Comparison of ENCODE assay signal across 9 mouse cellular contexts in genomic region chr17:42316612-42316982, GRCm38 (mm10). TPM values are rescaled to one million over a fixed set of nuclear protein-coding genes. Genes with fewer than 3 reads are reported as not detected.
A peak's percentile ranks its signal among the peaks of the same experiment; 100 is the strongest.
DNase-seq lines count a peak whose midpoint lies in the region; ATAC-seq and TF ChIP-seq lines count a peak whose summit lies in the region.
"Had no signal": no experiment of that assay in that cellular context is flagged by ENCODE, and none has a peak within 500 bp of the region (broad histone marks: within the 10 kb centered on the region; RNA-seq: fewer than 3 reads in every experiment).

No protein-coding gene starts in this region.

- TF ChIP-seq CTCF in hindbrain, postnatal 0 days (IDR thresholded peaks at IDR 0.05; ENCODE audit: low read depth), result no peak
- TF ChIP-seq CTCF in thymus, adult 2 months (IDR thresholded peaks at IDR 0.05; ENCODE audit: borderline replicate concordance, control insufficient read depth, extremely low read depth, insufficient read depth, low read length, poor library complexity), result no peak

- peak; percentile 75 for ATAC-seq in hindbrain, postnatal 0 days

- TF ChIP-seq POLR2A in thymus, adult 2 months (IDR thresholded peaks at IDR 0.05; ENCODE audit: control insufficient read depth, extremely low read depth, insufficient read depth, low read length, poor library complexity), result no peak

- H3K36me3 ChIP-seq in heart, embryonic 10.5 days, result no peaks in the 10 kb centered on the region
- no peaks in the 10 kb centered on the region for H3K36me3 ChIP-seq in ES-E14 (ENCODE audit: control insufficient read depth, insufficient read depth, low read length, poor library complexity, severe bottlenecking)
- no peaks in the 10 kb centered on the region for H3K36me3 ChIP-seq in embryonic facial prominence, embryonic 10.5 days (replicated peaks)
- H3K36me3 ChIP-seq in hindbrain, postnatal 0 days (ENCODE audit: insufficient read depth, low read length), result no peaks in the 10 kb centered on the region
- H3K36me3 ChIP-seq in midbrain, embryonic 10.5 days, result no peaks in the 10 kb centered on the region
- no peaks in the 10 kb centered on the region for H3K36me3 ChIP-seq in thymus, adult 2 months (ENCODE audit: control insufficient read depth, insufficient read depth, low read length)
- H3K36me3 ChIP-seq: G1E had no signal

- H3K4me2 ChIP-seq in hindbrain, postnatal 0 days (ENCODE audit: low read depth, low read length), result peak overlapping the region; percentile 69

- no peak overlapping the region for H3K9ac ChIP-seq in ES-E14 (ENCODE audit: insufficient read depth, low read depth, low read length, poor library complexity, severe bottlenecking)
- peak overlapping the region; percentile 67 for H3K9ac ChIP-seq in hindbrain, postnatal 0 days (replicated peaks; ENCODE audit: low read length)

- WGBS in heart, embryonic 10.5 days, result 2% methylated on average over 22 of the region's 22 CpGs
- 1% methylated on average over 22 of the region's 22 CpGs for WGBS in embryonic facial prominence, embryonic 10.5 days
- WGBS in hindbrain, postnatal 0 days, result under 1% methylated on average over 22 of the region's 22 CpGs
- 1% methylated on average over 22 of the region's 22 CpGs for WGBS in midbrain, embryonic 10.5 days
- 8% methylated on average over 22 of the region's 22 CpGs for WGBS in thymus, adult 2 months

- H3K27ac ChIP-seq in heart, embryonic 10.5 days, result no peak overlapping the region
- no peak overlapping the region for H3K27ac ChIP-seq in ES-E14 (ENCODE audit: insufficient read depth, low read depth, low read length, poor library complexity, severe bottlenecking)
- H3K27ac ChIP-seq in embryonic facial prominence, embryonic 10.5 days (replicated peaks), result no peak overlapping the region
- H3K27ac ChIP-seq in hindbrain, postnatal 0 days, result peak overlapping the region; percentile 82
- peak overlapping the region; percentile 83 for H3K27ac ChIP-seq in midbrain, embryonic 10.5 days (replicated peaks)
- no peak overlapping the region for H3K27ac ChIP-seq in thymus, adult 2 months (ENCODE audit: control insufficient read depth, insufficient read depth, low read length)

- DNase-seq in heart, embryonic 10.5 days (ENCODE audit: low spot score), result no peak
- no peak for DNase-seq in heart, postnatal 4 days
- no peak for DNase-seq in ES-E14 (ENCODE audit: low read depth, low spot score)
- peak; percentile 44 for DNase-seq in embryonic facial prominence, embryonic 10.5 days (ENCODE audit: low spot score)
- DNase-seq in hindbrain, postnatal 0 days (ENCODE audit: low spot score), result peak; percentile 57
- DNase-seq in midbrain, embryonic 10.5 days (ENCODE audit: low spot score), result peak; percentile 53
- DNase-seq in thymus, adult 2 months, result no peak
- no peak for DNase-seq in T-cell, adult 2 months (ENCODE audit: low spot score)

- H3K4me3 ChIP-seq in heart, embryonic 10.5 days, result peak overlapping the region; percentile 72
- H3K4me3 ChIP-seq in ES-E14 (ENCODE audit: insufficient read depth in 1 of 2, low read depth in 1 of 2, low read length in 2 of 2, poor library complexity in 1 of 2, severe bottlenecking in 1 of 2), result peak overlapping the region; percentile 68 to 69
- H3K4me3 ChIP-seq in embryonic facial prominence, embryonic 10.5 days, result peak overlapping the region; percentile 71
- H3K4me3 ChIP-seq in hindbrain, postnatal 0 days (ENCODE audit: low read length), result peak overlapping the region; percentile 57
- peak overlapping the region; percentile 77 for H3K4me3 ChIP-seq in midbrain, embryonic 10.5 days
- H3K4me3 ChIP-seq in thymus, adult 2 months (ENCODE audit: control insufficient read depth, insufficient read depth, low read length), result no peak overlapping the region

- in situ Hi-C loops in ES-E14 (cut with MboI; ENCODE audit: low sequenced_read_pairs in 2 of 2, unreplicated experiment in 2 of 2), result no loop called here

- no peaks in the 10 kb centered on the region for H3K9me3 ChIP-seq in heart, embryonic 10.5 days
- H3K9me3 ChIP-seq in ES-E14 (ENCODE audit: control insufficient read depth, insufficient read depth, low read depth, low read length), result no peaks in the 10 kb centered on the region
- H3K9me3 ChIP-seq in embryonic facial prominence, embryonic 10.5 days, result no peaks in the 10 kb centered on the region
- H3K9me3 ChIP-seq in hindbrain, postnatal 0 days (ENCODE audit: low read length), result no peaks in the 10 kb centered on the region
- no peaks in the 10 kb centered on the region for H3K9me3 ChIP-seq in midbrain, embryonic 10.5 days (replicated peaks)

- peaks cover 29% of the 10 kb centered on the region for H3K27me3 ChIP-seq in heart, embryonic 10.5 days (ENCODE audit: insufficient read depth, poor library complexity, severe bottlenecking)
- peaks cover 36% of the 10 kb centered on the region for H3K27me3 ChIP-seq in embryonic facial prominence, embryonic 10.5 days (replicated peaks; ENCODE audit: low read depth, poor library complexity, severe bottlenecking)
- no peaks in the 10 kb centered on the region for H3K27me3 ChIP-seq in hindbrain, postnatal 0 days (ENCODE audit: insufficient read depth, low read length)
- peaks cover 22% of the 10 kb centered on the region for H3K27me3 ChIP-seq in midbrain, embryonic 10.5 days (ENCODE audit: low read depth, poor library complexity, severe bottlenecking)
- H3K27me3 ChIP-seq in thymus, adult 2 months (ENCODE audit: control insufficient read depth, insufficient read depth, low read length), result no peaks in the 10 kb centered on the region

- H3K4me1 ChIP-seq in heart, embryonic 10.5 days, result peaks cover 13% of the 10 kb centered on the region; the same call in 1 of the 2 replicates
- H3K4me1 ChIP-seq in ES-E14 (ENCODE audit: control insufficient read depth in 2 of 2, insufficient read depth in 2 of 2, low read length in 2 of 2, poor library complexity in 1 of 2), result no peaks in the 10 kb centered on the region
- peaks cover 19% of the 10 kb centered on the region for H3K4me1 ChIP-seq in embryonic facial prominence, embryonic 10.5 days
- H3K4me1 ChIP-seq in hindbrain, postnatal 0 days (ENCODE audit: insufficient read depth, low read length), result no peaks in the 10 kb centered on the region
- H3K4me1 ChIP-seq in midbrain, embryonic 10.5 days, result peaks cover 18% of the 10 kb centered on the region
- no peaks in the 10 kb centered on the region for H3K4me1 ChIP-seq in thymus, adult 2 months (replicated peaks; ENCODE audit: control insufficient read depth, insufficient read depth, low read length)

TF ChIP-seq in ES-E14, 5 proteins besides CTCF, POLR2A, EP300 and RAD21:
- TF ChIP-seq CHD2 (IDR thresholded peaks at IDR 0.05; ENCODE audit: low read depth, low read length), result no peak

RNA-seq across cellular contexts. Expression of gene Ptchd4, which starts 0.8 kb away (rescaled TPM):
- polyA plus RNA-seq in heart, embryonic 10.5 days (2016; fragmentation: Nextera tagmentation; extraction: Ambion mirVana), result 0.16 and 0.31 TPM in 2 replicates
- total RNA-seq in heart, postnatal 4 days (2021), result not detected
- total RNA-seq in ES-E14 (2012; rRNA removed), result 0.09 and 0.21 TPM in 2 replicates
- polyA plus RNA-seq in embryonic facial prominence, embryonic 10.5 days (2016; fragmentation: Nextera tagmentation; extraction: Ambion mirVana), result 1.0 and 1.2 TPM in 2 replicates
- total RNA-seq in hindbrain, postnatal 0 days (2014; rRNA removed), result 11.3 and 11.5 TPM in 2 replicates
- polyA plus RNA-seq in hindbrain, postnatal 0 days (2015; fragmentation: Nextera tagmentation; extraction: Ambion mirVana), result 11.7 and 12.8 TPM in 2 replicates
- polyA plus RNA-seq in midbrain, embryonic 10.5 days (2016; fragmentation: Nextera tagmentation; extraction: Ambion mirVana), result 1.5 and 2.0 TPM in 2 replicates
- polyA plus RNA-seq in thymus, adult 2 months (2012; rRNA removed), result 0.06 TPM in 1 of 2 replicates, not detected in the other
- polyA plus RNA-seq: G1E had no signal

Comparison
In these comparisons a context has a peak if more than half of its experiments do, and no peak if none do; other contexts are left out.
1. DNase-seq: peak in embryonic facial prominence, embryonic 10.5 days (single experiment), hindbrain, postnatal 0 days (single experiment) and midbrain, embryonic 10.5 days (single experiment); none in heart, embryonic 10.5 days (single experiment), heart, postnatal 4 days (single experiment), ES-E14 (single experiment), thymus, adult 2 months (single experiment) and T-cell, adult 2 months (single experiment).
2. H3K27ac ChIP-seq: peak in hindbrain, postnatal 0 days (single experiment) and midbrain, embryonic 10.5 days (single experiment); none in heart, embryonic 10.5 days (single experiment), ES-E14 (single experiment), embryonic facial prominence, embryonic 10.5 days (single experiment) and thymus, adult 2 months (single experiment).